24 mouse cellular contexts compared by ENCODE assay signal in the genomic region with DNA sequence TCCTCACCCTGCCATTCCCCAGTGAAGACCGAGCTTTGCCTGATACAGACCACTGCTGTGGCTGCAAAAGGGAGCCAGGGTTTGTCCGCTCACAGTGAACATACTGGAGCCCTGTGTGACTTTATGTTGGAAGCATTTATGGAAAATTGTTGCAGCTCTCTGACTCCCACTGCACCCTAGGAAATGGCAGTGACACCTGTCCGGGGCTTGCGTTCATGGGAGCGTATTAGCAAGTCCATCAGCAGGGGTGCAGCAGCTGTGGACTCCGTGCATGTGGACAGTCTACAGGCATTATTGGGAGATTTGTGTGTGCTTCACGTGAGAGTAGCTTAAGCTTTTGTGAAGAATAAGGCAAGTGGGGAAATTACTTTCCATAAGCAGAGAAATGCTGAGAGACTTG.
"Had no signal": no experiment of that assay in that cellular context is flagged by ENCODE, and none has a peak within 500 bp of the region (broad histone marks: within the 10 kb centered on the region; RNA-seq: fewer than 3 reads in every experiment).

No protein-coding gene starts in this region.

- DNase-seq: gastrocnemius, adult 2 months; gastrocnemius, postnatal 10 days; gastrocnemius, postnatal 25 days; heart, adult 2 months; heart, postnatal 4 days; kidney, adult 18-20 months; kidney, postnatal 10 days; kidney, postnatal 25 days; kidney, postnatal 4 days; liver; liver, embryonic 13.5 days had no signal

- H3K27me3 ChIP-seq: heart, embryonic 13.5 days; heart, embryonic 15.5 days; hindbrain, embryonic 12.5 days; hindbrain, embryonic 15.5 days; intestine, embryonic 15.5 days; limb, embryonic 13.5 days; liver, embryonic 13.5 days; liver, embryonic 15.5 days had no signal

- H3K9ac ChIP-seq: heart, embryonic 13.5 days; heart, embryonic 15.5 days; hindbrain, embryonic 12.5 days; hindbrain, embryonic 15.5 days; intestine, embryonic 15.5 days; limb, embryonic 13.5 days; liver, embryonic 13.5 days; liver, embryonic 15.5 days had no signal

- H3K9me3 ChIP-seq: heart, embryonic 13.5 days; heart, embryonic 15.5 days; hindbrain, embryonic 10.5 days; hindbrain, embryonic 12.5 days; hindbrain, embryonic 15.5 days; intestine, embryonic 15.5 days; limb, embryonic 13.5 days; liver, embryonic 13.5 days; liver, embryonic 15.5 days had no signal

- ATAC-seq: inflammation-experienced regulatory T-cells, adult 6 months; intestine, embryonic 15.5 days; intestine, postnatal 0 days had no signal

- H3K4me2 ChIP-seq: heart, embryonic 13.5 days; heart, embryonic 15.5 days; hindbrain, embryonic 12.5 days; hindbrain, embryonic 15.5 days; intestine, embryonic 15.5 days; limb, embryonic 13.5 days; liver, embryonic 11.5 days; liver, embryonic 13.5 days; liver, embryonic 15.5 days had no signal

- H3K27ac ChIP-seq: gastrocnemius, adult 2 months; heart, adult 2 months; heart, embryonic 13.5 days; heart, embryonic 15.5 days; hindbrain, embryonic 10.5 days; hindbrain, embryonic 12.5 days; hindbrain, embryonic 15.5 days; intestine, embryonic 15.5 days; layer of hippocampus, adult 2 months; left cerebral cortex, adult 2 months; limb, embryonic 13.5 days; liver, embryonic 13.5 days; liver, embryonic 15.5 days had no signal

- H3K4me3 ChIP-seq: gastrocnemius, adult 2 months; heart, adult 2 months; heart, embryonic 13.5 days; heart, embryonic 15.5 days; hindbrain, embryonic 10.5 days; hindbrain, embryonic 12.5 days; hindbrain, embryonic 15.5 days; intestine, embryonic 15.5 days; layer of hippocampus, adult 2 months; left cerebral cortex, adult 2 months; limb, embryonic 13.5 days; liver, embryonic 13.5 days; liver, embryonic 15.5 days had no signal

- H3K4me1 ChIP-seq: intestine, embryonic 15.5 days; limb, embryonic 13.5 days had no signal

- H3K36me3 ChIP-seq: heart, embryonic 13.5 days; heart, embryonic 15.5 days; hindbrain, embryonic 10.5 days; hindbrain, embryonic 15.5 days; intestine, embryonic 15.5 days; limb, embryonic 13.5 days; liver, embryonic 13.5 days; liver, embryonic 15.5 days had no signal
